Mouse (Mus musculus) MEL (cell line): ENCODE measurements around the gene Cenph. TPM values are rescaled to one million over a fixed set of nuclear protein-coding genes. Genes with fewer than 3 reads are reported as not detected.

Experiments used
- DNase-seq: peaks from one replicate; pipeline ENCODE4 v3.0.0; 2011; ENCODE audit warnings: low read depth, low spot score
- H3K27ac ChIP-seq: 2 replicates; pipeline ENCODE4 v1.5.1; 2012; ENCODE audit warnings: low read depth, mild to moderate bottlenecking, control low read depth, low read length, moderate library complexity; ENCODE audit not compliant: control insufficient read depth
- H3K27me3 ChIP-seq, 2 experiments: fragments of 150-350 bp in 1 of 2; sonication (generic) in 1 of 2; 2 replicates each; pipeline ENCODE4 v1.6.1; 2012; ENCODE audit warnings: low read length in 2 of 2, mild to moderate bottlenecking in 2 of 2, improper control_type of control experiment in 1 of 2, moderate library complexity in 1 of 2; ENCODE audit not compliant: insufficient read depth in 2 of 2, control insufficient read depth in 1 of 2
- H3K36me3 ChIP-seq, 2 experiments: 2 replicates each; pipeline ENCODE4 v1.6.1; 2012 to 2014; ENCODE audit warnings: low read length in 2 of 2, improper control_type of control experiment in 1 of 2, inconsistent platforms in 1 of 2, mild to moderate bottlenecking in 1 of 2; ENCODE audit not compliant: insufficient read depth in 2 of 2, control insufficient read depth in 1 of 2
- H3K4me1 ChIP-seq, 2 experiments: fragments of 150-350 bp in 1 of 2; sonication (generic) in 1 of 2; 2 replicates each; pipeline ENCODE4 v1.6.1; 2012; ENCODE audit warnings: low read length in 2 of 2, improper control_type of control experiment in 1 of 2, mild to moderate bottlenecking in 1 of 2; ENCODE audit not compliant: insufficient read depth in 2 of 2, control insufficient read depth in 1 of 2
- H3K4me3 ChIP-seq, 2 experiments: fragments of 150-350 bp in 1 of 2; sonication (generic) in 1 of 2; 2 replicates each; pipeline ENCODE4 v1.5.1; 2012; ENCODE audit warnings: low read depth in 2 of 2, low read length in 2 of 2, mild to moderate bottlenecking in 2 of 2, moderate library complexity in 2 of 2, control low read depth in 1 of 2, improper control_type of control experiment in 1 of 2; ENCODE audit not compliant: control insufficient read depth in 1 of 2, insufficient read depth in 1 of 2
- H3K79me2 ChIP-seq: 2 replicates; pipeline ENCODE4 v1.6.1; 2012; ENCODE audit warnings: mild to moderate bottlenecking, low read length, moderate library complexity; ENCODE audit not compliant: control insufficient read depth, poor library complexity, insufficient read depth
- H3K9ac ChIP-seq: 2 replicates; pipeline ENCODE4 v1.6.1; 2012; ENCODE audit warnings: low read depth, mild to moderate bottlenecking, control low read depth, low read length, moderate library complexity; ENCODE audit not compliant: control insufficient read depth, poor library complexity, severe bottlenecking
- H3K9me3 ChIP-seq: fragments of 150-350 bp; sonication (generic); replicated peaks from 2 replicates; pipeline ENCODE4 v1.6.1; 2012; ENCODE audit warnings: mild to moderate bottlenecking, low read length, improper control_type of control experiment, moderate library complexity; ENCODE audit not compliant: insufficient read depth
- BHLHE40 ChIP-seq: IDR thresholded peaks from 2 replicates; pipeline ENCODE4 v1.6.1; 2012; ENCODE audit warnings: low read depth, mild to moderate bottlenecking, inconsistent platforms, low read length, improper control_type of control experiment, borderline replicate concordance
- CHD2 ChIP-seq: IDR thresholded peaks from 2 replicates; pipeline ENCODE4 v1.6.1; 2011; ENCODE audit warnings: low read length, improper control_type of control experiment
- CTCF ChIP-seq, 3 experiments: IDR thresholded peaks in 2 of 3; conservative IDR thresholded peaks in 1 of 3; 2 replicates each; pipeline ENCODE4 v1.5.1; 2011 to 2012; ENCODE audit warnings: low read length in 3 of 3, low read depth in 2 of 3, mild to moderate bottlenecking in 2 of 3, improper control_type of control experiment in 1 of 3, inconsistent platforms in 1 of 3, mixed read lengths in 1 of 3, moderate library complexity in 1 of 3; ENCODE audit not compliant: control insufficient read depth in 1 of 3, insufficient read depth in 1 of 3, poor library complexity in 1 of 3, severe bottlenecking in 1 of 3
- ELF1 ChIP-seq: IDR thresholded peaks from 2 replicates; pipeline ENCODE4 v1.6.1; 2014; ENCODE audit warnings: low read depth, mild to moderate bottlenecking, inconsistent platforms, low read length, improper control_type of control experiment, moderate library complexity
- EP300 ChIP-seq, 2 experiments: IDR thresholded peaks; 2 replicates each; pipeline ENCODE4 v1.6.1; 2011; ENCODE audit warnings: improper control_type of control experiment in 2 of 2, low read length in 2 of 2, low read depth in 1 of 2, mild to moderate bottlenecking in 1 of 2
- ETS1 ChIP-seq: IDR thresholded peaks from 2 replicates; pipeline ENCODE4 v1.6.1; 2012; ENCODE audit warnings: low read depth, mild to moderate bottlenecking, inconsistent platforms, low read length, improper control_type of control experiment, moderate library complexity
- JUND ChIP-seq: IDR thresholded peaks from 2 replicates; pipeline ENCODE4 v1.6.1; 2011; ENCODE audit warnings: low read depth, mild to moderate bottlenecking, improper control_type of control experiment, low read length
- KAT2A ChIP-seq: conservative IDR thresholded peaks from 2 replicates; pipeline ENCODE4 v1.6.1; 2012; ENCODE audit warnings: low read depth, low read length, improper control_type of control experiment, inconsistent platforms
- MYC ChIP-seq: IDR thresholded peaks from 2 replicates; pipeline ENCODE4 v1.6.1; 2011; ENCODE audit warnings: low read depth, mild to moderate bottlenecking, low read length, improper control_type of control experiment, moderate library complexity
- NELFE ChIP-seq: IDR thresholded peaks from 2 replicates; pipeline ENCODE4 v1.6.1; 2011; ENCODE audit warnings: low read depth, low read length, improper control_type of control experiment
- POLR2A ChIP-seq, 2 experiments: IDR thresholded peaks; 2 replicates each; pipeline ENCODE4 v1.6.1; 2011 to 2012; ENCODE audit warnings: low read length in 2 of 2, mild to moderate bottlenecking in 2 of 2, control low read depth in 1 of 2, improper control_type of control experiment in 1 of 2, low read depth in 1 of 2, moderate library complexity in 1 of 2; ENCODE audit not compliant: control insufficient read depth in 1 of 2, insufficient read depth in 1 of 2, poor library complexity in 1 of 2
- POLR2AphosphoS2 ChIP-seq: IDR thresholded peaks from 2 replicates; pipeline ENCODE4 v1.6.1; 2011; ENCODE audit warnings: low read length, improper control_type of control experiment
- POLR2AphosphoS5 ChIP-seq: IDR thresholded peaks from 2 replicates; pipeline ENCODE4 v1.6.1; 2012; ENCODE audit warnings: low read depth, borderline replicate concordance, mild to moderate bottlenecking, inconsistent platforms, low read length, moderate library complexity, mixed read lengths
- RCOR1 ChIP-seq: IDR thresholded peaks from 2 replicates; pipeline ENCODE4 v1.6.1; 2012; ENCODE audit warnings: low read depth, mild to moderate bottlenecking, inconsistent platforms, low read length, improper control_type of control experiment
- SMC3 ChIP-seq: IDR thresholded peaks from 2 replicates; pipeline ENCODE4 v1.6.1; 2011; ENCODE audit warnings: low read depth, low read length, improper control_type of control experiment
- TAL1 ChIP-seq: IDR thresholded peaks from 2 replicates; pipeline ENCODE4 v1.6.1; 2012; ENCODE audit warnings: mild to moderate bottlenecking, inconsistent platforms, low read length, moderate library complexity, mixed read lengths
- TBP ChIP-seq: IDR thresholded peaks from 2 replicates; pipeline ENCODE4 v1.8.0; 2011; ENCODE audit warnings: low read depth, low read length, improper control_type of control experiment
- TCF12 ChIP-seq: IDR thresholded peaks from 2 replicates; pipeline ENCODE4 v1.6.1; 2014; ENCODE audit warnings: low read depth, mild to moderate bottlenecking, inconsistent platforms, low read length, improper control_type of control experiment, moderate library complexity
- UBTF ChIP-seq: IDR thresholded peaks from 2 replicates; pipeline ENCODE4 v1.6.1; 2012; ENCODE audit warnings: low read depth, mild to moderate bottlenecking, inconsistent platforms, low read length, improper control_type of control experiment, moderate library complexity, borderline replicate concordance; ENCODE audit not compliant: insufficient read depth
- USF1 ChIP-seq: IDR thresholded peaks from 2 replicates; pipeline ENCODE4 v1.6.1; 2014; ENCODE audit warnings: low read depth, mild to moderate bottlenecking, inconsistent platforms, low read length, improper control_type of control experiment, moderate library complexity
- ZKSCAN1 ChIP-seq: IDR thresholded peaks from 2 replicates; pipeline ENCODE4 v1.6.1; 2012; ENCODE audit warnings: low read depth, mild to moderate bottlenecking, inconsistent platforms, low read length, improper control_type of control experiment, moderate library complexity
- polyA plus RNA-seq, 2 experiments: library from polyadenylated mRNA; stranded (reverse) in 1 of 2; unstranded in 1 of 2; fragments of >175 nt in 1 of 2; fragments of >200 nt in 1 of 2; gene quantifications; 2 replicates each; pipeline versions ENCODE4 v1.2.1 to v1.2.4; 2012; ENCODE audit warnings: low replicate concordance in 2 of 2, low read depth in 1 of 2; ENCODE audit not compliant: insufficient read length in 2 of 2, insufficient read depth in 1 of 2, missing spikeins in 1 of 2
- total RNA-seq: library from RNA; depleted of rRNA; stranded (reverse); fragments of 300-350 nt; gene quantifications from 2 replicates; pipeline ENCODE4 v1.2.3, GENCODE M21; 2012; rRNA removed

Cenph gene
- total and polyA plus RNA-seq, 3 experiments = 33.3 to 48.8 TPM; not detected in 1

DNA sequence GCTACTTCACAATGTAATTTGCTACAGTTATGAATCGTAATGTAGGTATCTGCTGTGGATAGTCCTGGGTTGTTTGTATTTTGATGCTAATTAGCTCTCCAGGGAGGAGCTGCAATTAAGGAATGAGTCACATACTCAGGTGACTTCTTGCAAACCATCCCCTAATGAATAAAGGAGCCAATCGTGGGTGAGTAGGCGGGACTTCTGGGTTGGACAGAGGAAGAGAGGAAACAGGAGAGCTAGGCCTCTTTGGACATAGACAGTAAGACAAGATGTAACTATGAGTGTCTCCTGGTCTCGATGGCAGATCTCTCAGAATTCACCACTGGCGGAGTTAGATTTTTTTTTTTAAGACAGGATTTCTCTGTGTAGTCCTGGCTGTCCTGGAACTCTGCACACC, 54.0 kb downstream of the Cenph start:
- H3K27ac ChIP-seq = no peak overlapping the region
- no peak overlapping the region for H3K9ac ChIP-seq
- TF ChIP-seq CTCF (IDR thresholded peaks at IDR 0.05 in 2 of 3, conservative IDR thresholded peaks at IDR 0.05 in 1 of 3; ENCODE audit: control insufficient read depth in 1 of 3, insufficient read depth in 1 of 3, low read depth in 2 of 3, low read length in 3 of 3, poor library complexity in 1 of 3, severe bottlenecking in 1 of 3) (no peak), ELF1 (no peak), BHLHE40 (no peak), NELFE (no peak), POLR2A (IDR thresholded peaks at IDR 0.05; ENCODE audit: control insufficient read depth in 1 of 2, insufficient read depth in 1 of 2, low read depth in 1 of 2, low read length in 2 of 2, poor library complexity in 1 of 2) (no peak), UBTF (no peak), ZKSCAN1 (no peak), JUND (no peak), RCOR1 (no peak), CHD2 (no peak), POLR2AphosphoS5 (no peak), TBP (no peak), TCF12 (no peak), EP300 (IDR thresholded peaks at IDR 0.05; ENCODE audit: low read depth in 1 of 2, low read length in 2 of 2) (no peak), MYC (no peak), ETS1 (no peak), KAT2A (no peak), POLR2AphosphoS2 (no peak), SMC3 (no peak)

DNA sequence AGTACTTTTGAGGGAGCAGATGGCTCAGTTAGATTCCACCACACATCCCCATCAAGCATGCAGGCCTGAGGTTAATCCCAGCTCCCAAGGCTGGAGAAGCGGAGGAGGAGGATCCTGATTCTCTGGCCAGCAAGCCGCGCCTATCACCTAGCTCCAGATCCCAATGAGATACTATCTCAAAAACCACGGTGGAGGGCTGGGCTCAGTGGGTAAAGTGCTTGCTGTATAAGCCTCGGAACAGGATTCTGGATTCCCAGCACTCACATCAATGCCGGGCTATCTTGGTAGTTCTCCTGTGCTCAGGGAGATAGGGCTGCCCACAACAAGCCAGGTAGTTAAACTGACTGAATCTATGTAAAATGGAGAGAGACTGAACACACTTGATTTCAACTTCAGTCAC, 60.2 kb downstream of the Cenph start:
- DNase-seq = no peak
- TF ChIP-seq POLR2A (IDR thresholded peaks at IDR 0.05; ENCODE audit: control insufficient read depth in 1 of 2, insufficient read depth in 1 of 2, low read depth in 1 of 2, low read length in 2 of 2, poor library complexity in 1 of 2) (no peak), POLR2AphosphoS2 (no peak), TAL1 (0 out of 2 replicates have a peak, but pooled peaks have one; percentile 11), EP300 (IDR thresholded peaks at IDR 0.05; ENCODE audit: low read depth in 1 of 2, low read length in 2 of 2) (peak; percentile 25 to 32; a peak in 1 of 4 replicates), POLR2AphosphoS5 (no peak), USF1 (no peak)
- no peak overlapping the region for H3K4me3 ChIP-seq
- peaks cover 0 to 3% of the 10 kb centered on the region in 2 experiments; a peak in 1 of 4 replicates for H3K4me1 ChIP-seq
- H3K9ac ChIP-seq = no peak overlapping the region
- H3K27me3 ChIP-seq = no peaks in the 10 kb centered on the region
- no peaks in the 10 kb centered on the region for H3K79me2 ChIP-seq
- H3K27ac ChIP-seq = no peak overlapping the region
- H3K36me3 ChIP-seq = peaks cover 16 to 34% of the 10 kb centered on the region in 2 experiments
- no peaks in the 10 kb centered on the region for H3K9me3 ChIP-seq

More for the DNA sequence above, 54.0 kb downstream of the Cenph start:
- H3K4me1 ChIP-seq = peaks cover 11 to 12% of the 10 kb centered on the region in 2 experiments; a peak in 3 of 4 replicates
- H3K4me3 ChIP-seq = no peak overlapping the region
- H3K9me3 ChIP-seq = no peaks in the 10 kb centered on the region
- H3K27me3 ChIP-seq = no peaks in the 10 kb centered on the region
- H3K36me3 ChIP-seq = peaks cover 21% of the 10 kb centered on the region in 2 experiments
- DNase-seq = no peak
- peaks cover 18% of the 10 kb centered on the region for H3K79me2 ChIP-seq

Other genes with a start within 250 kb of the Cenph start
- 0.23 and 0.31 TPM in 2 replicates for gene Ocln, start 223.2 kb downstream of the Cenph start, total RNA-seq
- gene Ocln, start 223.2 kb downstream of the Cenph start, polyA plus RNA-seq = under 1 TPM in 1 of 2 experiments, not detected in 1; 0.58 TPM
- not detected in 2 replicates for gene Marveld2, start 158.9 kb downstream of the Cenph start, total RNA-seq
- gene Marveld2, start 158.9 kb downstream of the Cenph start, polyA plus RNA-seq = not detected
- 234 and 247 TPM in 2 replicates for gene Ak6, start 124.9 kb downstream of the Cenph start, total RNA-seq
- gene Ak6, start 124.9 kb downstream of the Cenph start, polyA plus RNA-seq = 100 to 1,000 TPM; 199 to 216 TPM
- gene Rad17, start 124.8 kb downstream of the Cenph start, total RNA-seq = 29.4 and 31.2 TPM in 2 replicates
- gene Rad17, start 124.8 kb downstream of the Cenph start, polyA plus RNA-seq = 10 to 100 TPM in 1 of 2 experiments, not detected in 1; 21.7 TPM
- 19.8 and 23.7 TPM in 2 replicates for gene Taf9, start 124.3 kb downstream of the Cenph start, total RNA-seq
- 10 to 100 TPM in 1 of 2 experiments, not detected in 1; 38.5 TPM for gene Taf9, start 124.3 kb downstream of the Cenph start, polyA plus RNA-seq
- gene Ccdc125, start 106.2 kb downstream of the Cenph start, total RNA-seq = not detected in 2 replicates
- under 1 TPM in 1 of 2 experiments, not detected in 1; 0.29 TPM for gene Ccdc125, start 106.2 kb downstream of the Cenph start, polyA plus RNA-seq
- 63.0 and 67.7 TPM in 2 replicates for gene Cdk7, start 45.0 kb downstream of the Cenph start, total RNA-seq
- gene Cdk7, start 45.0 kb downstream of the Cenph start, polyA plus RNA-seq = 10 to 100 TPM in 1 of 2 experiments, not detected in 1; 87.1 TPM
- gene Mrps36, start 31.2 kb downstream of the Cenph start, total RNA-seq = 60.4 and 73.1 TPM in 2 replicates
- 10 to 100 TPM in 1 of 2 experiments, not detected in 1; 91.1 TPM for gene Mrps36, start 31.2 kb downstream of the Cenph start, polyA plus RNA-seq
- gene Ccnb1, start 10.7 kb upstream of the Cenph start, total RNA-seq = 139 and 185 TPM in 2 replicates
- 100 to 1,000 TPM; 229 to 682 TPM for gene Ccnb1, start 10.7 kb upstream of the Cenph start, polyA plus RNA-seq
- 56.2 and 58.3 TPM in 2 replicates for gene Slc30a5, start 57.5 kb upstream of the Cenph start, total RNA-seq
- gene Slc30a5, start 57.5 kb upstream of the Cenph start, polyA plus RNA-seq = 10 to 100 TPM in 1 of 2 experiments, not detected in 1; 57.4 TPM